Mouse (Mus musculus) frontal cortex, adult (tissue): ENCODE data around the gene Cog4.
"Not testable (repeated sequence)": the region's sequence is repeated elsewhere in the genome, so short reads cannot be mapped to it uniquely, and the experiment has no call there.

Experiments used
- ATAC-seq: cut with Nextera tagmentation; 2 replicates; pipeline ENCODE4 v1.9.2; 2017; ENCODE audit warnings: mild to moderate bottlenecking, moderate library complexity, mixed read lengths; ENCODE audit not compliant: low TSS enrichment

Cog4 gene

GRCm38 (mm10) chr8:110921492-110922230, 75.3 kb downstream of the Cog4 start:
- ATAC-seq, result no peak

GRCm38 (mm10) chr8:110925691-110926140, 79.3 kb downstream of the Cog4 start:
- ATAC-seq, result no peak

- no peak for ATAC-seq
Observed at GRCm38 (mm10) chr8:110926690-110927089, 80.3 kb downstream of the Cog4 start.

DNA sequence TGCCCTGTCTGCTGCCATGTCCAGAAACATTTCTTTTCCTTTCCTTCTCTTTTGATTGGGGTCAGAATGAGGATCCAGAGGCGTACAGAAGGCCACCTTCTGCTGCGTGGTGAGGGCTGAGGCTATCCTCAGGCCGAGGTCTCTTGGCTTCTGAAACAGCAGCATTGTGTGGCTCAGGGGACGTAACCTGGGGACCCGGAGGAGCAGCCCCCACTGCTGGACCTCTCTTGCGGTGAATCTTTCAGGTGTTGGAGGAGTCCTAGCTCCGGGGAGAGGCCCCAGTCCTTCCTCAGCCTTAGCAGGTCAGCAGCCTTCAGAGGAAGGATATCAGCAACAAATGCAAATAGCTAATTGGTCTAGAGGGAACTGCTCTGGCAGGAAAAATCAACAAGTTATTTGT, 82.0 kb downstream of the Cog4 start:
- no peak for ATAC-seq

- ATAC-seq, result no peak
Observed at GRCm38 (mm10) chr8:110929066-110929465, 82.7 kb downstream of the Cog4 start.

GRCm38 (mm10) chr8:110929672-110930071, 83.3 kb downstream of the Cog4 start:
- not testable (repeated sequence) for ATAC-seq

- no peak; the same call in 1 of the 2 replicates for ATAC-seq
Observed at GRCm38 (mm10) chr8:110931176-110931939, 85.0 kb downstream of the Cog4 start.
